Mouse (Mus musculus): ENCODE data around the gene Zc3hc1. TPM values are rescaled to one million over a fixed set of nuclear protein-coding genes. Genes with fewer than 3 reads are reported as not detected.
"Not testable (repeated sequence)": the region's sequence is repeated elsewhere in the genome, so short reads cannot be mapped to it uniquely, and the experiment has no call there.

The Zc3hc1 gene
- polyA plus RNA-seq, 1 experiment from 2014 or later = 77.7 TPM

- Histone ChIP-seq H3K9ac (peak overlapping the region; percentile 54; the same call in 1 of the 2 replicates), H3K9me3 (no peaks in the 10 kb centered on the region), H3K27me3 (no peaks in the 10 kb centered on the region), H3K4me2 (replicated peaks) (peak overlapping the region; percentile 60), H3K27ac (0 out of 2 replicates have a peak overlapping the region, but pooled peaks have one; percentile 39), H3K4me3 (peak overlapping the region; percentile 29), H3K4me1 (peaks cover 8% of the 10 kb centered on the region), H3K36me3 (peaks cover 4% of the 10 kb centered on the region; the same call in 1 of the 2 replicates)
- 19% methylated on average over 4 of the region's 4 CpGs for WGBS
- no peak for ATAC-seq (ENCODE audit: low FRiP score, low read depth)
Observed at GRCm38 (mm10) chr6:30403465-30403864, 12.6 kb upstream of the Zc3hc1 start.

GRCm38 (mm10) chr6:30402091-30402491, 11.3 kb upstream of the Zc3hc1 start:
- WGBS = 0% methylated on average over 29 of the region's 29 CpGs
- ATAC-seq (ENCODE audit: low FRiP score, low read depth) = no peak; the same call in 1 of the 2 replicates

GRCm38 (mm10) chr6:30401308-30402015, 10.6 kb upstream of the Zc3hc1 start, which contains the start of gene Klhdc10:
Gene Klhdc10 (plus strand): TSS chr6:30401868.
- peak; percentile 100 for ATAC-seq (ENCODE audit: low FRiP score, low read depth)
- Histone ChIP-seq H3K4me1 (peaks cover 8% of the 10 kb centered on the region), H3K27ac (peak within 1 kb of the TSS; percentile 96), H3K36me3 (no peaks in the 10 kb centered on the region), H3K4me2 (replicated peaks) (peak within 1 kb of the TSS; percentile 69), H3K27me3 (no peaks in the 10 kb centered on the region), H3K9ac (peak within 1 kb of the TSS; percentile 96), H3K9me3 (no peaks in the 10 kb centered on the region), H3K4me3 (peak within 1 kb of the TSS; percentile 98)
- under 1% methylated on average over 41 of the region's 41 CpGs for WGBS

More at GRCm38 (mm10) chr6:30402091-30402491, 11.3 kb upstream of the Zc3hc1 start:
- Histone ChIP-seq H3K27ac (peak overlapping the region; percentile 90), H3K9ac (peak overlapping the region; percentile 96), H3K4me3 (peak overlapping the region; percentile 98), H3K27me3 (no peaks in the 10 kb centered on the region), H3K9me3 (no peaks in the 10 kb centered on the region), H3K4me1 (peaks cover 8% of the 10 kb centered on the region), H3K36me3 (no peaks in the 10 kb centered on the region; the same call in 1 of the 2 replicates), H3K4me2 (replicated peaks) (peak overlapping the region; percentile 69)

GRCm38 (mm10) chr6:30400716-30401115, 9.9 kb upstream of the Zc3hc1 start:
- no peaks in the 10 kb centered on the region for H3K27me3 ChIP-seq
- peak overlapping the region; percentile 60 for H3K4me2 ChIP-seq (replicated peaks)
- peak overlapping the region; percentile 70 for H3K9ac ChIP-seq
- no peaks in the 10 kb centered on the region for H3K36me3 ChIP-seq
- peaks cover 8% of the 10 kb centered on the region for H3K4me1 ChIP-seq
- H3K9me3 ChIP-seq = no peaks in the 10 kb centered on the region
- peak overlapping the region; percentile 98 for H3K4me3 ChIP-seq
- 6% methylated on average over 7 of the region's 7 CpGs for WGBS
- no peak for ATAC-seq (ENCODE audit: low FRiP score, low read depth)
- H3K27ac ChIP-seq = peak overlapping the region; percentile 96

GRCm38 (mm10) chr6:30400146-30400545, 9.3 kb upstream of the Zc3hc1 start:
- no peaks in the 10 kb centered on the region for H3K9me3 ChIP-seq
- 81% methylated on average over 5 of the region's 5 CpGs for WGBS
- no peaks in the 10 kb centered on the region for H3K27me3 ChIP-seq
- no peak overlapping the region for H3K4me3 ChIP-seq
- no peak overlapping the region for H3K4me2 ChIP-seq (replicated peaks)
- H3K9ac ChIP-seq = no peak overlapping the region
- H3K27ac ChIP-seq = no peak overlapping the region
- peaks cover 8% of the 10 kb centered on the region for H3K4me1 ChIP-seq
- ATAC-seq (ENCODE audit: low FRiP score, low read depth) = no peak
- H3K36me3 ChIP-seq = no peaks in the 10 kb centered on the region

- H3K4me3 ChIP-seq = no peak overlapping the region
- WGBS = 86% methylated on average over 7 of the region's 7 CpGs
- no peak overlapping the region for H3K4me2 ChIP-seq (replicated peaks)
- no peak overlapping the region for H3K27ac ChIP-seq
- H3K4me1 ChIP-seq = peaks cover 5% of the 10 kb centered on the region; the same call in 1 of the 2 replicates
- H3K9me3 ChIP-seq = no peaks in the 10 kb centered on the region
- H3K9ac ChIP-seq = no peak overlapping the region
- no peaks in the 10 kb centered on the region for H3K27me3 ChIP-seq
- peaks cover 6% of the 10 kb centered on the region for H3K36me3 ChIP-seq
- ATAC-seq (ENCODE audit: low FRiP score, low read depth) = no peak
Observed at GRCm38 (mm10) chr6:30391996-30392395, 1.2 kb upstream of the Zc3hc1 start.

- not testable (repeated sequence) for ATAC-seq (ENCODE audit: low FRiP score, low read depth); H3K4me1 ChIP-seq; H3K9me3 ChIP-seq; H3K27ac ChIP-seq; H3K27me3 ChIP-seq
- peak overlapping the region; percentile 78 for H3K4me3 ChIP-seq
- WGBS = 28% methylated on average over 4 of the region's 4 CpGs
- peak overlapping the region; percentile 81 for H3K9ac ChIP-seq
- H3K36me3 ChIP-seq = peaks cover 24% of the 10 kb centered on the region
- peak overlapping the region; percentile 57 for H3K4me2 ChIP-seq (replicated peaks)
Observed at GRCm38 (mm10) chr6:30390271-30390670, 557 bp downstream of the Zc3hc1 start.

- no peak overlapping the region for H3K4me3 ChIP-seq
- H3K4me1 ChIP-seq = no peaks in the 10 kb centered on the region
- no peak overlapping the region for H3K27ac ChIP-seq
- 58% methylated on average over 3 of the region's 3 CpGs for WGBS
- H3K27me3 ChIP-seq = no peaks in the 10 kb centered on the region
- H3K36me3 ChIP-seq = peaks cover 88% of the 10 kb centered on the region
- H3K9ac ChIP-seq = no peak overlapping the region
- ATAC-seq (ENCODE audit: low FRiP score, low read depth) = no peak
- no peak overlapping the region for H3K4me2 ChIP-seq (replicated peaks)
- no peaks in the 10 kb centered on the region for H3K9me3 ChIP-seq
Observed at GRCm38 (mm10) chr6:30381116-30381515, 9.7 kb downstream of the Zc3hc1 start.

GRCm38 (mm10) chr6:30375791-30376190, 15.0 kb downstream of the Zc3hc1 start:
- no peak for ATAC-seq (ENCODE audit: low FRiP score, low read depth)
- Histone ChIP-seq H3K9ac (no peak overlapping the region), H3K4me1 (no peaks in the 10 kb centered on the region), H3K9me3 (no peaks in the 10 kb centered on the region), H3K4me3 (no peak overlapping the region), H3K27ac (no peak overlapping the region), H3K4me2 (replicated peaks) (no peak overlapping the region), H3K27me3 (no peaks in the 10 kb centered on the region), H3K36me3 (peaks cover 93% of the 10 kb centered on the region)
- WGBS = 91% methylated on average over 1 of the region's 1 CpGs

- WGBS = 88% methylated on average over 16 of the region's 16 CpGs
- no peak overlapping the region for H3K27ac ChIP-seq
Observed at GRCm38 (mm10) chr6:30374731-30375510, 15.9 kb downstream of the Zc3hc1 start.

GRCm38 (mm10) chr6:30372627-30373369, 18.0 kb downstream of the Zc3hc1 start:
- H3K27ac ChIP-seq = no peak overlapping the region
- no peaks in the 10 kb centered on the region for H3K4me1 ChIP-seq
- H3K4me3 ChIP-seq = no peak overlapping the region
- ATAC-seq (ENCODE audit: low FRiP score, low read depth) = no peak
- H3K9ac ChIP-seq = no peak overlapping the region
- H3K36me3 ChIP-seq = peaks cover 96% of the 10 kb centered on the region
- 93% methylated on average over 17 of the region's 17 CpGs for WGBS
- H3K4me2 ChIP-seq (replicated peaks) = no peak overlapping the region
- no peaks in the 10 kb centered on the region for H3K9me3 ChIP-seq
- no peaks in the 10 kb centered on the region for H3K27me3 ChIP-seq

More at GRCm38 (mm10) chr6:30374731-30375510, 15.9 kb downstream of the Zc3hc1 start:
- no peak overlapping the region for H3K9ac ChIP-seq
- H3K27me3 ChIP-seq = no peaks in the 10 kb centered on the region
- no peak overlapping the region for H3K4me3 ChIP-seq
- no peaks in the 10 kb centered on the region for H3K9me3 ChIP-seq
- H3K4me1 ChIP-seq = no peaks in the 10 kb centered on the region
- no peak for ATAC-seq (ENCODE audit: low FRiP score, low read depth)
- H3K4me2 ChIP-seq (replicated peaks) = no peak overlapping the region
- H3K36me3 ChIP-seq = peaks cover 93% of the 10 kb centered on the region
